Mouse (Mus musculus): Measurements from ENCODE around the gene Dlx6.

Gene Dlx6

DNA sequence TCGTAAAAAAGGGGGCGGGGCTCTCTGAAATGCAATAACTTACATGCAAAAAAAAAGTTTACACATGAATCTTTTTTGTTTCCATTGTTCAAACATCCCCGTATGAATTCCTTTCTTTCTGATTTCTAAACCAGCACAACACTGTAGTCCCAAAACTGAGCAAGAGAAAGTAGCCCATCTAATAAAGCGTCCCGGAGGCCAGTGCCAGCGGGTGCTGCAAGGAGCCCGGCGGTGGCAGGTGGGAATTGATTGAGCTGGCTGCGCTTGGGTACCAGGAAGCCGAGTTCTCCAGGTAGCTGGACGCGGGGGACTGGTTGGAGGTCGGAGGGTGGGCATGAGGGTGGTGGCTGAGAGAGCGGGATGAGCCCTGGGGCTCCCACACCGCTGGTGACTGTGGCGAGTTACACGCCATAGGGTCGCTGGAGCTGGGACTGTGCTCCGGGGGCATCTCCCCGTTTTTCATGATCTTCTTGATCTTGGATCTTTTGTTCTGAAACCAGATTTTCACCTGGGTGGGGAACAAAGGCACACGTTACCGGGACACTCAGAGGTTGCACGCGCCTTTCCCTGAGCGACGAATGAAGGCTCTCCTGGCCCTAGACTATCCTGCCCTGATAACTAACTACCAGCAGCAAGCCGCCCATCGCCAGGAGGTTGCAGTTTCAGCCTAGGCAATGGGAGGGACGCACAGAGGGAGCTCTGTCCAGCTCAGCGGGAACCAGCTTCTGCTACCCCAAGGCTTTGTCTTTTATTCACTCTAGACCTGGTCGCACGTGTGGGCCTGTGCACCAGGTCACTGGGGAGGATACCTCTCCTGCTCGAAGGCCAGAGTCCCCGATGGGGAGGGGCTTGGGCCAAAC lies 15.1 kb downstream of the Dlx6 start:
- no peak for DNase-seq

DNA sequence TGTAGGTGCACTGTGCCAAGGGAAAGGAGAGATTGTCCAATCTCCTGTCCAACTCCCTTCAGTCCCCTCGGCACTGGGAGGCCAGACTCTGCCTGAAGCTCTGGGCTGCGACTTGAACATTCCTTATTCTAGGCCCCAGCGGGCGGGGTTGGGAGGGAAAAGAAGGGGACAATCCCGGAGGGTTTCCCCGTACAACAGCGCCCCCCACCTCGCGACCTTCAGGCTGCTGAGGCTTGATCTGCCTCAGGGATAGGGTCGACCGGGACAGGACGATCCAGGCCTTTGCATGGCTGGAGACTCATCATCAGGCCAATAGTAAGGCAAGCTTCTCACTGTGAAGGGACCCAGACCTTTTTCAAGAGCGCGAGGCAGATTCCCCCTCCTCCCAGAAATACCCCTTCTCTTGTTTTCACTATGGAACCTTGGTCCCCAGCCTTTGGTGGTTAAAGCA lies 15.7 kb downstream of the Dlx6 start:
- no peak for DNase-seq

DNA sequence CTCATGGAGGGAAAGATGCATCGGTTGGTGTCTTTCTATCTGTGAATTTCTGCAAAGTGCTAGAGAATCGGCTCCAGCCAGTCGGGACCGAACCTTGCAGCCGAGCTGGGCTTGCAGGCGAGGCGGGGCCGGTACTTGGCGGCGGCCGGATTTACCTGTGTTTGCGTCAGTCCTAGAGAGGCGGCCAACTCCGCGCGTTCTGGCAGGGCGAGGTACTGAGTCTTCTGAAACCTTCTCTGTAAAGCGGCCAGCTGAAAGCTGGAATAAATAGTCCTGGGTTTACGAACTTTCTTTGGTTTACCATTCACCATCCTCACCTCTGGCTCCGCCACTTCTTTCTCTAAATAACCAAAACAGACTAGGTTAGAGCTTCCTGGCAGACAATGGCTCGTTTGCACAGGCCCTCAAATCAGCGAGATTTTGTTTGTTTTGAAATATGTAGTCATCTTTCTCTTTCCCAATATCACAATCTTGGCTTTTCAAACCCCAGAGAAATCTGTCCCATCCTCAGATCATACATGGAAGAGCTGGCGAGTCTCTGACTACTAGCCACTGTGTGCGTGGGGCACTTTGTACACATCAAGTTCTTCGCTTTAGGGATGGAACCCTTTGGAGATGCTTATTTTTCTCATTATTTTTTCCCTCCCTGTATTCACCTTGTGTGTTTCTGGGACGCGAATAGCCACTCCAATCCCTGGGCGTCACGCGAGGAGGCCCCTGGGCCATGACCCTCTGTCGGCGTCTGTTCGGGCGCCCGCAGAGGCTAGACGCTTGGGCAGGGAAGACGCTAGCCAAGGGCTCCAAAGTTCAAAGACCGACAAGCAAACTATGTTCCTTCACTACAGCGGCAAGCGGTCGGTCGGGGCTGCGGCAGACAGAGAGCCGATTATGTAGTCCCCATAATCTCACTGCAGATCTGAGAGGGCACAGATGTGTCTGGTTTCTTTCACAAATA lies 16.5 kb downstream of the Dlx6 start:
- no peak for DNase-seq

DNA sequence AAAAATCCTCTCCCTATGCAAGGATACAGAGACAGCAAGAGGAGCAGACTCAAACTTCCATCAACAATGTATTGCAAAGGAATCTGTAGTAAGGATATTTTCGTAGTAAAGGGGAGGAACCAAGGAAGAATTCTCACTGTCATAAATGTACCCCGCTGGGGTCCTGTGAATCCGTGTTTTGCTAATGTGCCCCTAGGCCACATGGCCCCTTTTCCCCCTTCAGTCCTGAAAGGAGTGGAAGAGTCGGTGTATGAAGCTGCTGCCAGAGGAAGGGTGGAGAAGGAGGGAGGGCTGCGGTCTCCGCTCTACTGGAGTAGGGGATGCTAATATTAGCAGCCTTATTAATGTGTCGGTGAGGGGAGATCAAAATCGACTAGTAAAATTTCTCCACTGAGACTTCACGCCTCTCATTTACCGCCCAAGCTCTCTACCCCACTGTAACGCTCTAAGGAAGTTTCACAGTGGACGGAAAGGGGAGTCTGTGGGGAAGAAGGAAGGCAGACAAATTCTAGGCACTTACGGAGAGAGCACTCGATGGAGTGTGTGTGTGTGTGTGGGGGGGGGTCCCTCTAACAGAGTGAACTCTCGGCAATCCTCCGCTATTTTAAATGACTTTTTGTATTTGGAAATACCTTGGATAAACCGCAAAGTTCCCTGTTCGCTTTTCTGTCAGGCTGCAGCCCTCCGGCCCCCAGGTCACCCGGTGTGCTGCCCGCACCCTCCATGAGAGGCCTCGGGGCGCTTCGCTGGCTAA lies 17.4 kb downstream of the Dlx6 start:
- no peak for DNase-seq

DNA sequence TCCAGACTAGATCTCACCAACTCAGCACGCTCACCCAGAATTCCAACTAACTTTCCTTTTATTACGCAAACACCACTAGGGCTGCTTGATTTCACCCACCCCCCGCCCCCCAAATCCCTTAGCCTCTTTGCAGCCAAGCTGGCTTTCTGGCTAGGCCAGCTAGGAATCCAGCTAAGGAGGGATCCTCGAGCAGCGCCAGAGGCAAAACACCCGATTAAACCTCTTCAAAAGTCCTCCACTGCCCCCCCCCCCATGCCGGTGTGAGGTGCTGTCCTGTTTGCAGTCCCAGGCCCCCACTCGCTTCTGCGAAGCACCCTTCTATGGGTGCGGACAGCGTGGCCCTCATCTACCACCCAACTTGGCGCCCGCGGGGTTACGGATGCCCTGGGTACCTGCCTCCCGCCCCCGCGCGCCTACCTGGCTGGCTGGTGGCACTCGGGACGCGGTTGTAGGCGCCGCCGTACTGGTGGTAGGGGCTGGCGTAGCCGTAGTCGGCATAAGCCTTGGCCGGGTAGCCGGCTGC lies 18.0 kb downstream of the Dlx6 start:
- DNase-seq: no peak

DNA sequence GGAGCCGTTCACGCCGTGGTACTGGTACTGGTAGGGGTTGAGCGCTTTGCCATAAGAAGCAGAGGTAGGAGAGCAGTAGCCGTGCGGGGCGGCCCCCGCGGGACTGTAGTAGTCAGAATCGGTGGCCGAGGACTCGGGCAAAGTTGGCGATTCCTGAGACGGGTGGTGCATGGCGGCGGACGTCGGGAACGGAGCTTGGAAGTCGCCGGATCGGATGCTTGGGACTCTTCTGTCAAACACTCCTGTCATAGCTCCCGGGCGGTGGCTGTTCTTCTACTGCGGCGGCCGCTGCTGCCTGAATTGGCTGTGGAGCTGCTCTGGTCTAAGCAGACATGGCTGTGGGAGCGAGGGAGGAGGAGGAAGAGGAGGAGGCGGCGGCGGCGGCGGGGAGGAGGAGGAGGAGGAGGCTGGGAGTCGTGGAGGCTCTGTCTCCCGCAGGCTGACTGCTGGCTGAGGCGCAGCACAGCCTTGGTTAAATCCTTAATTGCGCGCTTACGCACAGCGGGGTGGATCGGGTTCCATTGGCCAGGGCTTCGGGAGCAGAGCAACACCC lies 18.6 kb downstream of the Dlx6 start, which contains the start of gene Dlx5:
Gene Dlx5 (minus strand): TSS at position 448 of the 553 bp plus-strand sequence.
- no peak for DNase-seq

DNA sequence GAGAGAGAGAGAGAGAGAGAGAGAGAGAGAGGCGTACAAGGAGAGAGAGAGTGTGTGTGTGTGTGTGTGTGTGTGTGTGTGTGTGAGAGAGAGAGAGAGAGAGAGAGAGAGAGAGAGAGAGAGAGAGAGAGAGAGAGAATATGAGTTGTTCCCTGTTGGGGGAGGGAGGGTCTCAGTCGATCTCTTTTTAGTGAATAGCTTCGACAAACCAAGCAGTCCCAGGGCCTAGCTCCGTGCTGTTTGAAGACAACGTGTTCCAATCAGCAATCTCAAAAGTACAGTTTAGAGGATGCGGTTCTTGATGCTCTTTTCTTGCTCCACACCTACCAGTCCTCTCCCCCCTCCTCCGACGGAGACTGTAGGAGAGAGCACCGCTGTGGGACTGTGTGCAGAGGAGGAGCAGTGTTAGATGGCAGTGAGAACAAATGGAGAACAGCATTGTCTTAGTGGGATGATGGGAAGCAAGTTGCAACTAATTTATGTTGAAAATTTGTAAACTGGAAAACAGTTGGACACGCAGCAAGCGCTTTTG lies 19.2 kb downstream of the Dlx6 start:
- no peak for DNase-seq

DNA sequence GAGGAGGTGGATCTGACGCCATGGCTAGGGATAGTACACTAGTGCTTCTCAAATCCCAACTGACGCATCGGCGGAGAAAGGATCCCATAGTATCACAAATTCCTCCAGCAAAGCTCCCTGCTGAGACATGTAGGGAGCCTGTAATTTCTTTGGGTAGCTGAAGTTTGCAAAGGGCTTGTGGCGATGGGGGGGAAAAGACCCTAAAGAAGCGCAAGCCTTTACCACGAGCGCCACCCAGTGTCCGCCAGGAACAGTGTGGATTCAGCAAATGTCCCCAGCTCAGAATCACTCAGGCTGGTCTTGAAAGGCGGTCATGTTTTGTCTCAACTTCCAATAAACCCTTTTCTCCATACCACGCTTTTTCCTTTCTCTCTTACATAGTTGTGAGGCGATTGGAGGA lies 21.8 kb downstream of the Dlx6 start:
- DNase-seq: no peak

DNA sequence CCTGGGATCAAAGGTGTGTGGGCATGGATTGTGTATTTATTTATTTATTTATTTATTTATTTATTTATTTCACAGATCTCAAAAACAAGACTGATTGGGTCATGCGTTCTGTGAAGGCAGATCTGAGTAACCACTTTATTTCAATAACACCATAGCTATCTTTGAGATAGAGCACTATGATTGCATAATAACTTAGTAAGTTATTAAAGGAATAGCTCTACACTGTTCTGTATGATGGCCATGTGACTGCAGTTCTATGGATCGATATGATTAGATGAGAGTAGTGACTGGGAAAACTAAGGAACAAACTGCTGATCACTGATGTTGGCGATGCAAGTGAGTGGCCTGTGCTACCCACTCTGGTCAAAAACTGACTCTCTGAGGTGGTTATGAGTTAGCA lies 23.1 kb downstream of the Dlx6 start:
- DNase-seq: no peak

DNA sequence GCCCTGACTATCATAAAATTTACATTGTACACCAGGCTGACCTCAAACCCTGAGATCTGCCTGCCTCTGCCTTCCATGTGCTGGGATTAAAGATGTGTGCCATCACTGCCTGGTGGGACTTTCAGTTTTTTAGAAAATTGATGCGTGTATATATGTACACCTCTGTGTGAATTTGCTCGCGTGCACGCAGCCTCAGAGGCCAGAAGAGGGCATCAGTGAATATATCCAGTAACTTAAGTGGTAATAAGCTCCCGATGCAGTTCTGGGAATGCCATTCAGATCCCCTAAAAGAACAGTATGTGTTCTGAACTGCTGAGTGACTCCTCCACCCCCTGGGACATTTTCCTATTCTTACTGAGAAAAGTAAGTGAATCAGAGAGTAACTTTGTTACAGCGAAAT lies 26.9 kb downstream of the Dlx6 start:
- no peak for DNase-seq

DNA sequence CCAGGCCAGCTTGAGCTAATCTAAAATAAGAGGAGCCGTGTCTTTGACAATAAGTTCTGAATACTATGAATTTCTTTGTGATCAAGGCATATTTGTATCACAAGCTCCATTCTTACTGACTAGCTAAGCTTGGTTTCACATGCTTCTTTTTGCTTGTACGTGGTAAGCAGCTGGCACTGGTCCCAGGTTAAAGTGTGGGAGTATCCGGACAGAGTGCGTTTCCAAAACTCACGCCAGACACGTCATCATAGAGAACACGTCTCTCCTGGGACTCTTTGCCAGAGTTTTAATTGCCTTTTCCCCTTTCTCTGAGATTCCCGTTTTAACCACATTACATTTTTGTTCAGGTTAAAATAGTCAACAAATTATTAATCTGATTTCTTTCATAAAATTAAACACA lies 46.5 kb downstream of the Dlx6 start:
- no peak for DNase-seq

DNA sequence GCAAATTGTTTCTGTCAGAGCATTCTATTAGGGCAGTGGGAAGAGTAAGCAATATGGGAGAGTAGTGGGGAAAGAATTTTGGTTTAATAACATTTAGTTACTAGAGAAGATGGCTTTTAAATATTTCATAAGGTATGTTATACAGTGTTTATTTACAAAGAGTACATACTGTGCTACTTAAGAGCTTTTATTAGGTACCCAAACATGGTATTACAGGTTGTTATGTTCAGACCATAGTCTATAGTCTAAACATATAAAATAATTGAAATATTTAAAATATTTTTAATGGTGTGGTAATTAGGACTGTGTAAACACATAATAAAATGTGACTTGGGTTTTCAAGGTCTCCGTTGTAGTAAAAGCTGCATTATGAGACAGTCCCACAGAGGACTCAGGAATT lies 51.2 kb downstream of the Dlx6 start:
- DNase-seq: no peak

DNA sequence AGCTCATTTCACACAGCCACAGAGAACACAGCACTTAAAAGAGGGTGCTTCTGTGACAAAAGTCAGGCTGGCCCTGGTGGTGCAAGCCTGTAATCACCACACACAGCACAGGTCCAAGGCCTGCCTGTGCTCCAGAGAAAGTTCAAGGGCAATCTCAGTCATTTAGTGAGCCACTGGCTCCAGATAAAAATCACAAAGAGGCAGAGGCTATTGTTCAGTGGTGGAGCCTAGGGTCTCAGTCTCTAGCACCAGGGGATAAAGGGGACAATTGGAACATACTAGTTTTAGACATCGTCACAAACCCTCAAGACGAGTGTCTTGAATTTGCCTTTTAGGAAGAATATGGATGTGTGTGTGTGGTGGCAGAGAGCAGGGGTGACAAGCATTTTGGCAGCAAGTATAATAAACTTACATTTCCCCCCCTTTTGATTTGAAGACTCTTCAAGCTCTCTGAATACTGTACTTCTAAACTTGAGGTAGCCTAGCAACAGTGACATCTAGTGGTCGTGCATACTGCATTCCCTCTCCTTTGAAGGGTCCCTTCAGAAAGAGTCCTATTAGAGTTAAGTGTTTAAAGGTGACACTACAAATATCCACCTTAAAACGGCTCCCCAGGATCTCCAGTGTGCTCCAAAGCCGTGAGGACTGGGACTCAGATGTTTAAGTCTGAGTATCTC lies 51.9 kb downstream of the Dlx6 start:
- DNase-seq: peak in 1 of 2 experiments; percentile 4

DNA sequence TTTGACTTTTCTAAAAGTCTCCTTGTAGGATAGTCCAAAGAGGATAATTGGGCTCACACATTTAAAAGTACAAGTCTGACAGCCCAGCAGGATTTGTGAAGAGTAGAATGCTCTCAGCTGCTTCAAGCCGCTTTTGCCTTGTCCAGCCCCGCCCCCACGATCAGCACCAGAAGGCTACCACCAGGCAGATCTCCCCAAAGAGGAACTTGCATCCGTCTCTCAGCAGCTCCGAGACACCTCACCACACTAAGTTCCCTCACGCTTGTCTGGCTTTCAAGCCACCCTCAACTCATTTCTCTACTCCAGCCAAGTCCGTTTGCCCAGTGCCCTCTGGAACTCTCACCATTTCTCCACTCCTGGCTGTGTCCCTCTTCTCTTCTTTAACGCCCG lies 52.4 kb downstream of the Dlx6 start:
- DNase-seq: peak in 1 of 2 experiments; percentile 1

DNA sequence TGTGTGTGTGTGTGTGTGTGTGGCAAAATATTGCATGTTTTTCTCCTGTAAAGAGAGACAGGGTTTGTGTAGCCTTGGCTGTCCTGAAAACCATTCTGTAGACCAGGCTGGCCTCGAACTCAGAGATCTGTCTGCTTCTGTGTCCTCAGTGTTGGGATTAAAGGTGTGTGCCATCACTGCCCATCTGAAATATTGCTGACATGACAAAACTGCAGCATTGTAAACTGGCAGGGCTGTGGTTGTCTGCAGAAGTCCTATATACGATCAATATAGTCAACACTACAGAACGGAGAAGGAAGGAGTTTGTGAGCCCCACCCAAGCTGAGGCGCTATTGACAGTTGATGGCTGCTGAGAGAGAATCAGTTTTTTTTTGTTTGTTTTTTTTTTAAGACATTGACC lies 54.2 kb downstream of the Dlx6 start:
- DNase-seq: no peak

All from spleen, adult 18-20 months (tissue).